Mouse (Mus musculus) ES-CJ7 (cell line): ENCODE data around the gene Tspan33.
"Not testable (repeated sequence)": the region's sequence is repeated elsewhere in the genome, so short reads cannot be mapped to it uniquely, and the experiment has no call there.

Source experiments
- DNase-seq: peaks from one replicate; pipeline ENCODE4 v3.0.0; 2011; ENCODE audit warnings: low read depth, low spot score

The Tspan33 gene

GRCm38 (mm10) chr6:29753336-29753735 is 59.3 kb downstream of the Tspan33 start:
- no peak for DNase-seq

DNA sequence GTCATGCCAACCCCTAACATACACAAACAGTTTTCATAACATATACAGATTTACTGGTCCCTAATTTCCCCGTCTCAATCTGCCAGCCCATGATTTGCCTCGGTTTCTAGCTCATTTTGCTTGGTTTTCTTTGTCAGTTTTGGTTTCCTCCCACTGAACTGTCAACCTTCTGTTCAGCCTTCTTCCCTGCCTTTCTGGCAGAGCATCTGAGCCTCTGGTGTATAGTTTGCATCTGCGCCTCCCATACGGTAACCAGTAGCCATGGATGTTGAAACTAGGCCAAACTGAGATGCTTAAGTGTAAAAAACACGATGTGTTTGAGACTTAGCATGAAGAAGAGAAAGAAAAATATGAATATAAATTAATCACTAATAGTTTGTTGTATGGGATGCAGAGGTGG is 62.0 kb downstream of the Tspan33 start:
- DNase-seq = no peak

- DNase-seq = no peak
Observed at GRCm38 (mm10) chr6:29756476-29756875, 62.5 kb downstream of the Tspan33 start.

GRCm38 (mm10) chr6:29758417-29758816 is 64.4 kb downstream of the Tspan33 start:
- peak; percentile 93 for DNase-seq

DNA sequence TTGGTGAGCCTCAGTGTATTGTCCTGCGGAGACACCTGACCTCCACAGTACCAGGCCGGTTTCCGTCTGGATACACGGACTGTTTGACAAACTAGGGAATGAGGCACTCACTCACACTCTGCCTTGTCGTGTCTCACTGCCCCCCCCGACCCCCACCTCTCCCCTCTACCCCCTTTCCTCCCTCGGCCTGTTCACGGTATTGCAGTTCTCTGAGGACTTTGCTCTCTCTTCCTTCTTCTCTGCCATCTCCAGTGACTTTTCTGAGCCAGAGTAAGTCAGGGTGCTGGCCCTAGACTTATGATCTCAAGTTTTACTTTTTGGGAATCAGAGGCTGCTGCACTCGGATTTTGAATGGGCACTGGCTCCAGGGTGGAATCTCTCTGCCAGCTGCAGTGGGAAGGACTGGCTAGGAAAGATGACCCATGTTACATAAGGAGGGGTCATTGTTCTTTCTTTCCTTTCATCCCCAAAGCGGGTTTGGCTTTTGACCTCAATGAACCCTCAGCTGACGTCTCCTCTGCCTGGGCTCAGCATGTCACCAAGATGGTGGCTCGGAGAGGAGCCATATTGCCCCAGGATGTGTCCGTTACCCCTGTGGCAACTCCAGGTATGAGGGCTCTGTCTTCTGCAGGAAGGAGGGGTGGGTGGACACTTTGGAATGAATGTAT is 65.1 kb downstream of the Tspan33 start:
- no peak for DNase-seq

DNA sequence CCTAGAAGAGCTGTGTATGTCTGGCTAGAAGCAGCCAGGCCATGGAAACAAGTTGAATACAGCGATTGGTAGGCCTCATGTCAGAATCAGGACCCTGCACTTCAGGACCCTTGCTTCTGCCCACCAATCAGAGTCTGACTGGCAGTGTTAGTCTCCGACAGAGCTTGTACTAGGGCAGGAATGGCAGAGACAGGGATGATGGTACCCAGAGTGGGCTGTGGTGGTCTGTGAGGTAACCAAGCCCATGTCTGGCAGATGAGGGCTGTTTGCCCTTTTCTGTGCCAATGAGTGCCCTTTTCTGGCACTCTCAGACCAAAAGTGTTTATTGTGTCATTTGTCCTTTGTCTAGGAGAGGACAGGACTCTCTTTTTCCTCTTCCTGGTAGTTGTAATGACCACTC is 66.4 kb downstream of the Tspan33 start:
- DNase-seq = not testable (repeated sequence)

DNA sequence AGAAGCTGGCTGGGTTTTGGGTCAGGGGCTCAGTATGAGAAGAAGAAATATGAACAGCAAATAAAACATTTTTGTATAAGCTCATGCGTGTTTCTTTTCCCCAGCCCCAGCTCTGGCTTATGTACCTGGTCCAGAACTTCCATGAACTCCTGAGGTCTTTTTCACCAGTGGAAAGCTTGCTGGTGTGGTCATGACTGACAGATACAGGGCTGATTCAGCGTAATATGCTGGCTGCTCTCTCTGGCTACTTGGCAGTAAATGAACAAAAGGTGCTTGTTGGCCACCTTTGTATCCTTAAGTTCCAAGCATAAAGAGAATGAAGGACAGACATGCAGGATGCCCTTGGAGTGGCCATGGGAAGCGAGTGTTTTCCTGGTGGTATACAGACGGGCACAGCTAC is 67.3 kb downstream of the Tspan33 start:
- no peak for DNase-seq

DNA sequence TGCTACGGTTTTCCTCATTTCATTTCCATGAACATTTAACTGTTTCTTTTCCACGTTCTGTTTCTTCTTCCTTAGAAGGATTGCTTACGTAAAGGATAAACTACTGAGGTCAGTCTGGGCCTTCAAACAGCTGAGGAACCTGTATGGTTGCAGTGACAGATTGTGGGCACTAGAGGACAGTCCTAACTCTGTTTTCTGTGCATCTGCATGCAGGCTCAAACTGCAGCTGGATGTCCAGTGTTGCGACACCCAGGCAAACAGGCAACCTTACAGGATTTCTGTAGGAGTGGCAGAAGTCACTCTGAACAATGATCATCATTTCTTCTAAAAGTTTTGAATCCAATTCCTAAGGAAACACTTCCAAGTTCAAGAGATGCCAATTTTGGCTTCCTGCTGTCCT is 68.5 kb downstream of the Tspan33 start:
- peak; percentile 67 for DNase-seq

DNA sequence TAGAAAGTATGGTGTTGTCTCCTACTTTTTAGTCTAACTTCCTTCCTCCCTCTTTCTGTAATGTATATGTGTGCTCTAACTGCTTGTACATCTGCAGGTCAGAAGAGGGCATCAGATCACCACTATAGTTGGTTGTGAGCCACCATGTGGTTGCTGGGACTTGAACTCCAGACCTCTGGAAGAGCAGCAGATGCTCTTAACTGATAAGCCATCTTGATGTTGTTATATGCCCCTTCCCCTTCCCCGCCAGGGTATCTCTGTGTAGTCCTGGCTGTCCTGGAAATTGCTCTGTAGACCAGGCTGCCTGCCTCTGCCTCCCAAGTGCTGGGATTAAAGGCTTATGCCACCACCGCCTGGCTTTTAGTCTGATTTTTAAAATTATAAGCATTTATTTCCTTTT is 72.9 kb downstream of the Tspan33 start:
- peak; percentile 74 for DNase-seq
